Mouse (Mus musculus): ENCODE results near the gene Car7. TPM values are rescaled to one million over a fixed set of nuclear protein-coding genes. Genes with fewer than 3 reads are reported as not detected.

Car7 gene
- polyA plus RNA-seq, 1 experiment from 2014 or later: 1.2 TPM

- in situ Hi-C loops (cut with MboI; ENCODE audit: low pct_unique_long_range_greater_than_20kb): no loop called here
- no peaks in the 10 kb centered on the region for H3K27me3 ChIP-seq
- no peak for TF ChIP-seq CTCF (IDR thresholded peaks at IDR 0.05)
- ChIA-PET POLR2A (interaction anchor here (0.6 kb wide), 1 partner anchor 40 kb away, joined by 4 read pairs; no protein-coding TSS in a partner anchor), CTCF (no interaction called here)
- ATAC-seq: no peak
- no peak for DNase-seq (ENCODE audit: low read depth, low spot score)
Measured at GRCm38 (mm10) chr8:104593536-104594325, 59.2 kb downstream of the Car7 start.

DNA sequence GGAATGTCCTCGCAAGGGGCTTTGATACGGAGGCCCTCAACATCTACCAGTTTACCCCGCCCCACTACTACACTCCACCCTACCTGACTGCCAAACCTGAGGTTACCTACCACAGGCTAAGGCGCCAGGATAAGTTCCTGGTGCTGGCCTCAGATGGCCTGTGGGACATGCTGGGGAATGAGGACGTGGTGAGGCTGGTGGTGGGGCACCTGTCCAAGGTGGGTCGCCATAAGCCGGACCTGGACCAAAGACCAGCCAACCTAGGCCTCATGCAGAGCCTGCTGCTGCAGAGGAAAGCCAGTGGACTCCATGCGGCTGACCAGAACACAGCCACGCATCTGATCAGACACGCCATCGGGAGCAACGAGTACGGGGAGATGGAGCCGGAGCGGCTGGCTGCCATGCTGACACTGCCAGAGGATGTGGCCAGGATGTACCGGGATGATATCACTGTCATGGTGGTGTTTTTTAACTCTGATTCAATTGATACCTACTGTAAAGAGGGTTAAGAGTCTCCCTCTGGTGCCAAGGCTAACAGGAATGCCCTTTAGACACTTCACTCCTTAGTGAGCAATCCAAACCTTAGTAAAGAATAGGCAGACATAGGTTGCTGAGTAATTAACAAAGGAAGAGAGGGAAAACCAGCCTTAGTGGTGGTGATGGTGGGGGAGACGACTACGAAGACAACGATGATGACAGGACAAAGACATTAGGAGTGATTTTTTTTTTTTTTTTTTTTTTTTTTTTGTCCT is 60.3 kb downstream of the Car7 start:
- no peak for TF ChIP-seq CTCF (IDR thresholded peaks at IDR 0.05)
- in situ Hi-C loops (cut with MboI; ENCODE audit: low pct_unique_long_range_greater_than_20kb): no loop called here
- POLR2A ChIA-PET: no interaction called here
- CTCF ChIA-PET: no interaction called here
- DNase-seq (ENCODE audit: low read depth, low spot score): no peak
- ATAC-seq: no peak
- no peaks in the 10 kb centered on the region for H3K27me3 ChIP-seq

GRCm38 (mm10) chr8:104595773-104596536 is 61.5 kb downstream of the Car7 start:
- TF ChIP-seq CTCF (IDR thresholded peaks at IDR 0.05): no peak
- ATAC-seq (no peak), DNase-seq (ENCODE audit: low read depth, low spot score) (no peak)
- in situ Hi-C loops (cut with MboI; ENCODE audit: low pct_unique_long_range_greater_than_20kb): no loop called here
- ChIA-PET POLR2A (no interaction called here), CTCF (no interaction called here)
- no peaks in the 10 kb centered on the region for H3K27me3 ChIP-seq

GRCm38 (mm10) chr8:104597656-104598055 is 63.2 kb downstream of the Car7 start:
- ATAC-seq: no peak
- no peak for DNase-seq (ENCODE audit: low read depth, low spot score)

DNA sequence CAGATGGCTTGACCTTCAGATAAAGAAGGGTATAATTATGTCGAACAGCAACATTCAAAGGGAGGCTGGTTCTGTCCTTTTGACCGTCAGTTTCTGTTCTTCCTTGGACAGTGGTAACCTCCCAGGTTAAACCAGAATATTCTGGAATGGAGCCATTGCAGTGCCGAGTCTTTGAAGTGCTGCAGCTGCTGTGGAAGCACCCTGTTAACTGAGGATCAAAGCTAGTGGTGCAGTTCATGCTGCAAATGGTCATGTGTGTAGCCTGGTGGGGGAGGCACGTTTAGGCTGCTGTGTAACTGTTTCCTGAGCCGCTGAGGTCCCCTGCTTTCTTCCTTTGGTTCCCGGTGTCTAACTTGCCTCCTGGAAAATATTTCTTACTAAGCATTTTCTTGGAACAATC is 64.0 kb downstream of the Car7 start:
- ATAC-seq: no peak
- in situ Hi-C loops (cut with MboI; ENCODE audit: low pct_unique_long_range_greater_than_20kb): no loop called here
- DNase-seq (ENCODE audit: low read depth, low spot score): no peak
- ChIA-PET POLR2A (no interaction called here), CTCF (interaction anchor here (0.9 to 2.2 kb wide), 2 partner anchors 44 to 57 kb away, joined by 3 to 9 read pairs; no protein-coding TSS in a partner anchor)
- H3K27me3 ChIP-seq: no peaks in the 10 kb centered on the region
- no peak for TF ChIP-seq CTCF (IDR thresholded peaks at IDR 0.05)

More at GRCm38 (mm10) chr8:104597656-104598055, 63.2 kb downstream of the Car7 start:
- no peak for TF ChIP-seq CTCF (IDR thresholded peaks at IDR 0.05)
- ChIA-PET CTCF (interaction anchor here (0.6 to 2.2 kb wide), 4 partner anchors 28 to 57 kb away, joined by 3 to 9 read pairs (median 4); no protein-coding TSS in a partner anchor), POLR2A (no interaction called here)
- in situ Hi-C loops (cut with MboI; ENCODE audit: low pct_unique_long_range_greater_than_20kb): no loop called here
- no peaks in the 10 kb centered on the region for H3K27me3 ChIP-seq

Other genes with a start within 250 kb of the Car7 start
- gene Cmtm2a, start 241.5 kb upstream of the Car7 start, polyA plus RNA-seq (2021): not detected
- not detected for gene Gm45711, start 224.6 kb upstream of the Car7 start, polyA plus RNA-seq (2021)
- gene Cmtm1, start 224.5 kb upstream of the Car7 start, polyA plus RNA-seq (2021): 0.14 TPM
- gene Gm11020, start 213.1 kb upstream of the Car7 start, polyA plus RNA-seq (2021): not detected
- not detected for gene Cmtm2b, start 212.5 kb upstream of the Car7 start, polyA plus RNA-seq (2021)
- 120 TPM for gene Cmtm3, start 195.3 kb upstream of the Car7 start, polyA plus RNA-seq (2021)
- 39.8 TPM for gene Cmtm4, start 138.9 kb upstream of the Car7 start, polyA plus RNA-seq (2021)
- 93.1 TPM for gene Dync1li2, start 91.6 kb upstream of the Car7 start, polyA plus RNA-seq (2021)
- 0.46 TPM for gene Terb1, start 24.8 kb upstream of the Car7 start, polyA plus RNA-seq (2021)
- 73.2 TPM for gene Nae1, start 52 bp upstream of the Car7 start, polyA plus RNA-seq (2021)
- 3.5 TPM for gene Pdp2, start 56.8 kb downstream of the Car7 start, polyA plus RNA-seq (2021)
- 738 TPM for gene Cdh16, start 89.7 kb downstream of the Car7 start, polyA plus RNA-seq (2021)
- 56.1 TPM for gene Rrad, start 96.6 kb downstream of the Car7 start, polyA plus RNA-seq (2021)
- 117 TPM for gene Ciao2b, start 107.3 kb downstream of the Car7 start, polyA plus RNA-seq (2021)
- gene Ces2a, start 199.3 kb downstream of the Car7 start, polyA plus RNA-seq (2021): not detected

All from Patski (cell line).